19 mouse cellular contexts compared by ENCODE assay signal in the genomic region with DNA sequence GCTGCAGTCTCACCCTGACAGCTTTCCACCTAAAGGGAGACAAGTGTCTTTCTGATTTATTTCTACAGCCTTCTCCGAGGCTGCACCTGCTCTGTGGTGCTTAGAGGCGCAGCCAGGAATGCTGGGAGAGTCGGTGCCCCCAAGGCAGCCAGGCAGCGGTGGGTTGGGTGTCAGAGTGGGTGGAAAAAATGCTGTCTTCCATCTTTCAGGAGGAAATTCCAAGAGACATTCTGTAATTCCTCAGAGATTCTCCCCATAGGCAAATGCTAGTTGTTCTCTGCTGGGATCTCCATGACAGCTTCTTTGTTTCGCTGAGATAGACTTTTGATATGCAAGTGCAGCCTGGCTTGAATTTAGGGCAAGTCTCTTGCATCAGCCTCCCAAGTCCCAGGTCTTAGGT.
DNase-seq lines count a peak whose midpoint lies in the region; ATAC-seq lines count a peak whose summit lies in the region.
"Had no signal": no experiment of that assay in that cellular context is flagged by ENCODE, and none has a peak within 500 bp of the region (broad histone marks: within the 10 kb centered on the region; RNA-seq: fewer than 3 reads in every experiment).

No protein-coding gene starts in this region.

- no peaks in the 10 kb centered on the region for H3K36me3 ChIP-seq in kidney, embryonic 14.5 days (ENCODE audit: control insufficient read depth, insufficient read depth, low read length)
- H3K36me3 ChIP-seq: forebrain, embryonic 12.5 days; hindbrain, embryonic 13.5 days; liver, embryonic 12.5 days had no signal

- 51% methylated on average over 5 of the region's 5 CpGs for WGBS in kidney, embryonic 14.5 days

- H3K9ac ChIP-seq in kidney, embryonic 14.5 days (ENCODE audit: low read depth, low read length) = no peak overlapping the region
- H3K9ac ChIP-seq: forebrain, embryonic 12.5 days; hindbrain, embryonic 13.5 days; liver, embryonic 12.5 days had no signal

- H3K4me2 ChIP-seq in kidney, embryonic 14.5 days (replicated peaks; ENCODE audit: low read depth, low read length) = no peak overlapping the region
- H3K4me2 ChIP-seq: forebrain, embryonic 12.5 days; heart, embryonic 11.5 days; hindbrain, embryonic 13.5 days; liver, embryonic 12.5 days had no signal

- no peaks in the 10 kb centered on the region for H3K27me3 ChIP-seq in kidney, embryonic 14.5 days (ENCODE audit: control insufficient read depth, insufficient read depth, low read length)
- H3K27me3 ChIP-seq: forebrain, embryonic 12.5 days; hindbrain, embryonic 13.5 days; liver, embryonic 12.5 days had no signal

- 0 out of 2 replicates have a peak, but pooled peaks cover 4% of the 10 kb centered on the region for H3K4me1 ChIP-seq in kidney, embryonic 14.5 days (ENCODE audit: control insufficient read depth, insufficient read depth, low read length)
- H3K4me1 ChIP-seq: liver, embryonic 12.5 days had no signal

- peak; percentile 45; the same call in 1 of the 2 replicates for ATAC-seq in kidney, embryonic 14.5 days (ENCODE audit: low FRiP score, low TSS enrichment)
- ATAC-seq: inflammation-experienced regulatory T-cells, adult 6 months; liver, embryonic 12.5 days had no signal

- no peak overlapping the region for H3K27ac ChIP-seq in kidney, embryonic 14.5 days (ENCODE audit: low read depth, low read length)
- H3K27ac ChIP-seq: forebrain, embryonic 12.5 days; hindbrain, embryonic 13.5 days; layer of hippocampus, adult 2 months; liver, embryonic 12.5 days had no signal

- no peak for DNase-seq in kidney, postnatal 25 days
- DNase-seq in right cerebral cortex, adult 18-20 months = peak; percentile 63
- no peak for DNase-seq in right cerebral cortex, postnatal 10 days (ENCODE audit: low spot score in 2 of 2)
- peak; percentile 82 for DNase-seq in ZHBTc4 (ENCODE audit: low read depth, low spot score)
- DNase-seq in retina, embryonic 14.5 days (ENCODE audit: low spot score) = peak; percentile 11
- DNase-seq in liver = no peak
- no peak for DNase-seq in cerebellum, adult 8-10 months
- DNase-seq: cerebellum, adult 18-20 months; gastrocnemius, postnatal 36 days; heart, postnatal 14 days; lung, adult 2 months; lung, postnatal 36 days had no signal

- no peaks in the 10 kb centered on the region; the same call in 1 of the 2 replicates for H3K9me3 ChIP-seq in kidney, embryonic 14.5 days (ENCODE audit: control insufficient read depth, low read length)
- H3K9me3 ChIP-seq: forebrain, embryonic 12.5 days; hindbrain, embryonic 13.5 days; liver, embryonic 12.5 days had no signal

- no peak overlapping the region for H3K4me3 ChIP-seq in kidney, embryonic 14.5 days (ENCODE audit: low read length)
- H3K4me3 ChIP-seq: forebrain, embryonic 12.5 days; hindbrain, embryonic 13.5 days; layer of hippocampus, adult 2 months; liver, embryonic 12.5 days had no signal

Comparison
In these comparisons a context has a peak if more than half of its experiments do, and no peak if none do; other contexts are left out.
1. DNase-seq: peak in right cerebral cortex, adult 18-20 months (single experiment), ZHBTc4 (single experiment) and retina, embryonic 14.5 days (single experiment); none in kidney, postnatal 25 days (0 of 2), right cerebral cortex, postnatal 10 days (0 of 2), liver (single experiment) and cerebellum, adult 8-10 months (single experiment).